Mouse (Mus musculus): Measurements from ENCODE around the gene Apopt1.

DNA sequence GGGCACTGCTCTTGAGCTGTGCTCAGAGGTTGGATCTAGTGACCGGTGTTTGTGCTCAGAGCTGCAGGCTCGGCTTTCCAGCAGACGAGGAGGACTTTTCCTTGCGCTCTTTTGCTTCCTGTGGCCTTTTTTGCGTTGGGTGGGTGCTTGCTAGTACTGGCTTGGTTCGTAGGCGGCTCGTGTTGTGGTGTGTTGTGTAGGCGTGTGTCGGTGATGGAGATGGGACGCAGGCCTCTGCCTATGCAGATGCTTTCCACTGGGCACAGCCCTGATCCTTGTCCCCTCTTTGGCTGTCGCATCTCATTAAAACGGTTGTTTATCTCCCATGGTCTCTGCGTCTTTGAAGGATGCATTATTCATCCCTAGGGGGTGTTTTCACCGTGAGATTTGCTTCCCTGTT is 61.8 kb downstream of the Apopt1 start:
- TF ChIP-seq TAL1 (IDR thresholded peaks at IDR 0.05; ENCODE audit: low read length) (no peak), GATA1 (IDR thresholded peaks at IDR 0.05; ENCODE audit: low read length) (no peak)

Data from erythroblast, embryonic 14.5 days (primary cell).